Mouse (Mus musculus) heart, adult 2 months (tissue): ENCODE results near the gene Sap18. TPM values are rescaled to one million over a fixed set of nuclear protein-coding genes. Genes with fewer than 3 reads are reported as not detected.
"Not testable (repeated sequence)": the region's sequence is repeated elsewhere in the genome, so short reads cannot be mapped to it uniquely, and the experiment has no call there.

Experiments used
- DNase-seq, 2 experiments: peaks; one replicate each; pipeline ENCODE4 v3.0.0; 2021
- H3K27ac ChIP-seq: fragments of 200-600 bp; 2 replicates; pipeline ENCODE4 v1.8.1; 2022
- H3K27me3 ChIP-seq: fragments of 200-500 bp; 2 replicates; pipeline ENCODE4 v1.6.1; 2012; ENCODE audit warnings: mild to moderate bottlenecking, low read length, inconsistent platforms, mixed read lengths; ENCODE audit not compliant: control insufficient read depth, insufficient read depth
- H3K36me3 ChIP-seq: fragments of 200-500 bp; 2 replicates; pipeline ENCODE4 v1.6.1; 2012; ENCODE audit warnings: low read length, inconsistent platforms; ENCODE audit not compliant: control insufficient read depth, insufficient read depth
- H3K4me1 ChIP-seq: fragments of 200-500 bp; 2 replicates; pipeline ENCODE4 v1.6.1; 2011; ENCODE audit warnings: low read length; ENCODE audit not compliant: control insufficient read depth, insufficient read depth
- H3K4me3 ChIP-seq: fragments of 200-600 bp; 2 replicates; pipeline ENCODE4 v1.8.1; 2022
- H3K79me2 ChIP-seq: fragments of 200-500 bp; replicated peaks from 2 replicates; pipeline ENCODE4 v1.6.1; 2012; ENCODE audit warnings: mild to moderate bottlenecking, inconsistent platforms, low read length, moderate library complexity, mixed read lengths; ENCODE audit not compliant: control insufficient read depth, insufficient read depth
- H3K9ac ChIP-seq: fragments of 200-500 bp; 2 replicates; pipeline ENCODE4 v1.6.1; 2012; ENCODE audit warnings: low read depth, mild to moderate bottlenecking, control low read depth, inconsistent platforms, low read length, mixed read lengths
- CTCF ChIP-seq: fragments of 200-600 bp; IDR thresholded peaks from 2 replicates; pipeline ENCODE4 v1.8.1; 2022; ENCODE audit warnings: antibody characterized with exemption, mild to moderate bottlenecking, moderate library complexity
- EP300 ChIP-seq: fragments of 200-500 bp; IDR thresholded peaks from 2 replicates; pipeline ENCODE4 v1.6.1; 2011; ENCODE audit warnings: low read depth, low read length, control low read depth; ENCODE audit not compliant: insufficient read depth
- POLR2A ChIP-seq: fragments of 200-500 bp; IDR thresholded peaks from 2 replicates; pipeline ENCODE4 v1.6.1; 2011; ENCODE audit warnings: mild to moderate bottlenecking, low read depth, low read length, control low read depth; ENCODE audit not compliant: insufficient read depth
- WGBS: fragments of 180-500 bp; shearing (Covaris S2); methylation state at CpG from one replicate; pipeline ENCODE4 v1.1.7; 2018; 5-methylcytosine and 5-hydroxymethylcytosine counted together
- intact Hi-C: fragments of 180-260 bp; cut with DNase I; formaldehyde crosslinking; loops from one replicate; pipeline ENCODE4 v1.15.1; 2025
- microRNA-seq, 2 experiments: library from miRNA; unstranded; fragments of <30 nt; microRNA quantifications; one replicate each; pipeline ENCODE4 v1.2.0; 2021
- polyA plus RNA-seq: library from polyadenylated mRNA; depleted of rRNA; stranded (reverse); fragments of >200 nt; gene quantifications from 2 replicates; pipeline ENCODE4 v1.2.3, GENCODE M21; 2012; rRNA removed
- total RNA-seq, 2 experiments: library from RNA; stranded (reverse); gene quantifications; 2 replicates each; pipeline ENCODE4 v1.2.3; 2021

The Sap18 gene
- total and polyA plus RNA-seq, 3 experiments: 4.0 to 80.2 (median 74.8) TPM

DNA sequence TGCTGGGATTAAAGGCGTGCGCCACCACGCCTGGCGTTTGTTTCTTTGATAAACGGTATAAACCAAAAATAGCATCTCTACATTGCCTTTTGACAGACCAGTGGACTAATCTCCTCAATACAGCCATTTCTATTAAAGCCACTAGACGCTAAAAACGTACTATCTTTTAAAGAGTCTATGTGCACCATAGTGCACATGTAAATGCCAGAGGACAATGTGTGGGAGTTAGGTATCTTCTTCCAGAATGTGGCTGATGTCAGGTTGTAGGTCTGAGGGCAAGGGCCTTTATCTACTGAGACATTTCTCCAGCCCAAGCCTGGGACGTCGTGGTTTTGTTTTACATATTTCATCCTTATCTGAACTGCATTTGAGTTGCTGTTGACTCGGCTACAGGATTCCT, 37.2 kb downstream of the Sap18 start:
- no peak for DNase-seq
- Histone ChIP-seq H3K36me3 (no peaks in the 10 kb centered on the region), H3K4me3 (no peak overlapping the region), H3K9ac (no peak overlapping the region), H3K79me2 (no peaks in the 10 kb centered on the region), H3K27ac (no peak overlapping the region), H3K4me1 (no peaks in the 10 kb centered on the region), H3K27me3 (no peaks in the 10 kb centered on the region)
- no peak for TF ChIP-seq EP300
- TF ChIP-seq CTCF: no peak
- no peak for TF ChIP-seq POLR2A
- 76% methylated on average over 10 of the region's 10 CpGs for WGBS
- intact Hi-C loops: no loop called here

DNA sequence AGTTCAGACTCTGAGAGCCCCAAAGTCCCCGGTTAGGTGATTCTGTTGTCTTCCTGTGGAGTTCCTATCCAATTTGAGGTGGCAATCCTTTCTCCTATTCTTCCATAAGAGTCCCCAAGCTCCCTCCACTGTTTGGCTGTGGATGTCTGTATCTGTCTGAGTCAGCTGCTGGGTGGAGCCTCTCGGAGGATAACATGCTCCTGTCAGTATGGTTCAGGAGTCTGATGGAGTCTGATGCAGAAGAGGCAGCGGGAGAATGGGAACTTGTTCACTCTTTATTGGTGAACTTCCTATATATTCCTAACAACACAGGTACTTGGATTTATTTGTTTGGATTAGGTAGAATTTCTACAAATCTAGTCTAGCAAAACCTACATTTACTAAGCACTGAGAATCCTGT, 46.6 kb downstream of the Sap18 start:
- TF ChIP-seq EP300 (no peak), POLR2A (no peak), CTCF (no peak)
- WGBS: 85% methylated on average over 3 of the region's 3 CpGs
- H3K9ac ChIP-seq: no peak overlapping the region
- DNase-seq: no peak
- intact Hi-C loops: loop anchor here (5.0 kb wide), 1 partner anchor 68 kb away; no protein-coding TSS in a partner anchor
- H3K27ac ChIP-seq: no peak overlapping the region
- no peak overlapping the region for H3K4me3 ChIP-seq
- no peaks in the 10 kb centered on the region for H3K4me1 ChIP-seq
- no peaks in the 10 kb centered on the region for H3K36me3 ChIP-seq
- no peaks in the 10 kb centered on the region for H3K79me2 ChIP-seq
- H3K27me3 ChIP-seq: no peaks in the 10 kb centered on the region

DNA sequence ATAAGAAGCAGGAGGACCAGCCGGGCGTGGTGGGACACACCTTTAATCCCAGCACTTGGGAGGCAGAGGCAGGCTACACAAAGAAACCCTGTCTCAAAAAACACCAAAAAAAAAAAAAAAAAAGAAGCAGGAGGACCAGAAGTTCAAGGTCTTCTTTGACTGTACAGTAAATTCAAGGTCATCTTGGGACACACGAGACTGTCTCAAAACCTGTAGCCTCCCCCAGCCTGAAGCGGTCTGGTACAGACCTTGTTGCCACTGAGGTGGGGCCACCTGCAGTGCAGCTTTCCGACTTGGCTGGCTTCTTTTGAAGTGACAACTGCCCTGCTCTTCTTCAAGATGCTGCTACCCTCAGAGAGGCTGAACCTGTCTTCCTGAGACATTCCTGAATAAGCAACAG, 50.1 kb downstream of the Sap18 start:
- H3K9ac ChIP-seq, DNase-seq, intact Hi-C loops, H3K27me3 ChIP-seq, H3K27ac ChIP-seq, H3K36me3 ChIP-seq, H3K4me3 ChIP-seq, H3K79me2 ChIP-seq, H3K4me1 ChIP-seq: not testable (repeated sequence)
- WGBS: 86% methylated on average over 5 of the region's 5 CpGs

- TF ChIP-seq POLR2A (no peak), EP300 (no peak), CTCF (no peak)
- Histone ChIP-seq H3K9ac (no peak overlapping the region), H3K27ac (no peak overlapping the region), H3K4me3 (no peak overlapping the region), H3K27me3 (no peaks in the 10 kb centered on the region), H3K36me3 (no peaks in the 10 kb centered on the region), H3K4me1 (no peaks in the 10 kb centered on the region), H3K79me2 (no peaks in the 10 kb centered on the region)
- intact Hi-C loops: no loop called here
- 97% methylated on average over 2 of the region's 2 CpGs for WGBS
- no peak for DNase-seq
These were observed 50.7 kb downstream of the Sap18 start for GRCm38 (mm10) chr14:57848646-57849045.

DNA sequence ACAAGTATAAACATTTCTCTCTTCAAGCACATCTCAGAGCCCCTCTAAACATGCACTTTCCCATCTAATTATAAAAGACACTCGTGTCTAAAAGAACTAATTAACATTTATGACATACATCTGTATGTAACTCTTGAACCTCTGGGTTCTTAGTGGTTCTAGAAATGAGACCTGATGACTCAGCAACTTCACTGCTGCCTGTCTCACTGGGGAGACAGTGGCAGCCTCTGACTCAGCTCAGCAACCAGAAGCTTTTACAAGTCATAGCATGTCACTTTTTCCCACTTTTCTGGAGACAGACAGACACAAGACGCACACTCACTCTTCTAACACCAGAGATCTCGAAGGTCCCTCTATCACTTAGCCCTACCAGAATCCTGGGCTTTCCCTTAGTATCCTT, 52.4 kb downstream of the Sap18 start:
- WGBS: 88% methylated on average over 3 of the region's 3 CpGs
- H3K36me3 ChIP-seq: no peaks in the 10 kb centered on the region

GRCm38 (mm10) chr14:57852961-57853360, 55.0 kb downstream of the Sap18 start:
- WGBS: 92% methylated on average over 2 of the region's 2 CpGs
- Histone ChIP-seq H3K4me3 (no peak overlapping the region), H3K9ac (no peak overlapping the region), H3K4me1 (no peaks in the 10 kb centered on the region), H3K79me2 (no peaks in the 10 kb centered on the region), H3K36me3 (no peaks in the 10 kb centered on the region), H3K27me3 (no peaks in the 10 kb centered on the region), H3K27ac (no peak overlapping the region)
- intact Hi-C loops: no loop called here
- TF ChIP-seq POLR2A: no peak
- TF ChIP-seq EP300: no peak
- no peak for TF ChIP-seq CTCF
- no peak for DNase-seq

More for the DNA sequence above, 52.4 kb downstream of the Sap18 start:
- Histone ChIP-seq H3K27me3 (no peaks in the 10 kb centered on the region), H3K4me1 (no peaks in the 10 kb centered on the region), H3K9ac (no peak overlapping the region), H3K4me3 (no peak overlapping the region), H3K79me2 (no peaks in the 10 kb centered on the region), H3K27ac (no peak overlapping the region)
- intact Hi-C loops: no loop called here
- TF ChIP-seq POLR2A: no peak
- TF ChIP-seq EP300: no peak
- no peak for TF ChIP-seq CTCF
- DNase-seq: no peak

DNA sequence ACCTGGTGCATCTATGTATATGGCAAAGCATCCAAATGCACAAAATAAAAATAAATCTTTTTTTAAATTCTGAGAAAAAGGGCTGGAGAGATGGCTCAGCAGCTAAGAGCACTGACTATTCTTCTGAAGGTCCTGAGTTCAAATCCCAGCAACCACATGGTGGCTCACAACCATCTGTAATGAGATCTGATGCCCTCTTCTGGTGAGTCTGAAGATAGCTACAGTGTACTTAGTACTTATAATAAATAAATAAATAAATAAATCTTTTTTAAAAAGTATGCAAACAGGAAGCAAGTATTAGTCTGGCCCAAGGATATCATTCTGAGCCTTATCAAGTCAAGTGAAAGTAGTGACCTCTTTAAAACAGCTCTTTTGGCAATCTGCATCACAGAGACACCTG, 58.1 kb downstream of the Sap18 start:
- H3K9ac ChIP-seq, H3K27ac ChIP-seq, H3K4me1 ChIP-seq, DNase-seq, H3K79me2 ChIP-seq, H3K4me3 ChIP-seq, H3K36me3 ChIP-seq, intact Hi-C loops, H3K27me3 ChIP-seq: not testable (repeated sequence)
- peak; percentile 52 for TF ChIP-seq CTCF

Small RNA genes lying within 50 kb of the gene (microRNA-seq; reads per million reads assigned to microRNA genes)
- gene Mir3077: 0 reads per million in 2 experiments

Other genes starting within 250 kb of the Sap18 start
- 10 to 100 TPM; 32.4 to 34.0 TPM for gene Eef1akmt1, start 226.6 kb upstream of the Sap18 start, total RNA-seq
- 33.8 and 55.6 TPM in 2 replicates for gene Eef1akmt1, start 226.6 kb upstream of the Sap18 start, polyA plus RNA-seq
- 10 to 100 TPM; 10.9 to 12.7 TPM for gene Xpo4, start 132.8 kb upstream of the Sap18 start, total RNA-seq
- gene Xpo4, start 132.8 kb upstream of the Sap18 start, polyA plus RNA-seq: 2.8 and 6.4 TPM in 2 replicates
- 1 to 10 TPM; 1.9 to 2.2 TPM for gene Gm49361, start 52.1 kb upstream of the Sap18 start, total RNA-seq
- not detected in 2 replicates for gene Gm49361, start 52.1 kb upstream of the Sap18 start, polyA plus RNA-seq
- gene Lats2, start 39.8 kb upstream of the Sap18 start, total RNA-seq: 10 to 100 TPM; 30.1 to 31.2 TPM
- gene Lats2, start 39.8 kb upstream of the Sap18 start, polyA plus RNA-seq: 18.6 and 22.8 TPM in 2 replicates
- gene Ska3, start 28.0 kb downstream of the Sap18 start, total RNA-seq: under 1 TPM; 0.16 to 0.52 TPM
- gene Ska3, start 28.0 kb downstream of the Sap18 start, polyA plus RNA-seq: 0.23 TPM in 1 of 2 replicates, not detected in the other
- 10 to 100 TPM; 57.1 to 72.2 TPM for gene Mrpl57, start 28.1 kb downstream of the Sap18 start, total RNA-seq
- gene Mrpl57, start 28.1 kb downstream of the Sap18 start, polyA plus RNA-seq: 42.0 and 45.2 TPM in 2 replicates
- 1 to 10 TPM; 6.7 to 8.3 TPM for gene Zdhhc20, start 92.1 kb downstream of the Sap18 start, total RNA-seq
- gene Zdhhc20, start 92.1 kb downstream of the Sap18 start, polyA plus RNA-seq: 3.3 and 5.5 TPM in 2 replicates
- 10 to 100 TPM; 70.3 to 77.7 TPM for gene Micu2, start 201.1 kb downstream of the Sap18 start, total RNA-seq
- gene Micu2, start 201.1 kb downstream of the Sap18 start, polyA plus RNA-seq: 22.1 and 35.6 TPM in 2 replicates